Mouse (Mus musculus): ENCODE data around the gene 0610030E20Rik. TPM values are rescaled to one million over a fixed set of nuclear protein-coding genes. Genes with fewer than 3 reads are reported as not detected.

Gene 0610030E20Rik
- polyA plus RNA-seq, 1 experiment from 2014 or later = 17.8 TPM

DNA sequence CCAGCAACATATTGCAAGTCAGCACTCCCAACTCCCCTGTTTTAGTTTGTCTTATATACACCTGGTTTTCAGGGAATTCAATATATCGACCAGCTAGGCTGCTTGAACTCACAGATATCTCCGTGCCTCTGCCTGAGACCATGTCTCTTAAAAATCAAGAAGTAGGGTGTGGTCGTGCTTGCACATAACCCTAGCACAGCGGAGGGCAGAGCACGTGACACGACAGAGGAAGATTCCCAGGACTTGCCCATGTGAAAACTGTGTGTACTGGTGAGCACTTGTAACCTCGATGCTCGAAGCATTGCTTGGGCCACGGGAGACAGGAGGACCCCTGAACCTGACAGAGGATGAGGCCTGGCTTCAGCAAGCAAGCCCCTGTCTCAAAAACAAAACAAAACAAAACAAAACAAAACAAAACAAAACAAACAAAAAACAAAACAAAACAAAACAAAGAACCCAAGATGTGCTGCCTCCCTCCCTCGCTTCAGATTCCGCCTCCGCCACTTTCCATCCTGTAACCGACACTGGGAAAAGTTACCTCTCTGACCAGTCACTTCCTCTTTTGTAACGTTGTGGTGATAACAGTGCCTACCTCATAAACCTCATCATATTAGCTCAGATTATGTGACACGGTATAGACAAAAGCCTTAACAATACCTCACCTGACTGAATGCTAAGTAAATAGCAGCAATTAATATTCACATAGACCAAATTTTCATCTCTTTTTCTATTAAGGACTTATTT, 27.9 kb downstream of the 0610030E20Rik start:
- Histone ChIP-seq H3K9ac (0 out of 2 replicates have a peak overlapping the region, but pooled peaks have one; percentile 29), H3K27me3 (replicated peaks) (no peaks in the 10 kb centered on the region), H3K4me1 (peaks cover 95% of the 10 kb centered on the region), H3K4me2 (peak overlapping the region; percentile 60), H3K36me3 (peaks cover 21% of the 10 kb centered on the region; the same call in 1 of the 2 replicates), H3K27ac (peak overlapping the region; percentile 18; the same call in 1 of the 2 replicates), H3K4me3 (peak overlapping the region; percentile 24), H3K9me3 (replicated peaks) (no peaks in the 10 kb centered on the region)
- WGBS (ENCODE audit: insufficient replicate concordance) = 29% methylated on average over 15 of the region's 15 CpGs
- peak; percentile 77 for ATAC-seq

DNA sequence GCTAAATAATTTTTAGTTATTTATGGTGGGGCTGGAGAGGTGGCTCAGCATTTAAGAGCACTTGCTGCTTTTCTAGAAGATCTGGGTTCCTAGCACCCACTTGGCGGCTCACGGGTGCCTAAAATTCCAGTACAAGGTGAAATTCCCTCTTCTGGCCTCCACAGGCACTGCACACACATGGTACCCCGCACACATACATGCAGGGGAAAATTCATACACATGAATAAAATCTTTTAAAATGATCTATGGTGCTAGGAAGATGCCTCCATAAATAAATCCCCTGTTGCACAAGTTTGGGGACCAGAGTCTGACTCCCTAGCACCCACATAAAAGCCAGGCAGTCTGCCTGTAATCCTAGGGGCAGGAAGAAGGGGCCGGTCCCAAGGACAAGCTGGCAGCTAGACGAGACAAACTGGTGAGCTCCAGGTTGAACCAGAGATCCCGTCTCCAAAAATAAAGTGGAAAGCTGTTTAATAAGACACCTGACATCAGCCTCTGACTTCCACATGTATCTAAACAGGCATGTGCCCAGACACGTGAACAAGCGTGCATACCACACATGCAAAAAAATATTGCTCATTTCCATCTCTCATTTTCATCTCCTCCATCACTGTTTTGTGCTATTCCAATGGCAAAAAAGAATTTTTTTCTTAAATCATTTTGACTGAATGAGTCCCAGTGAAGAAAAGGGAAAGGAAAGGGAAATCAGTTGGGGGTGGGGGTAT, 31.6 kb downstream of the 0610030E20Rik start:
- 58% methylated on average over 8 of the region's 8 CpGs for WGBS (ENCODE audit: insufficient replicate concordance)
- Histone ChIP-seq H3K27me3 (replicated peaks) (no peaks in the 10 kb centered on the region), H3K4me1 (peaks cover 94% of the 10 kb centered on the region), H3K27ac (peak overlapping the region; percentile 94), H3K4me3 (peak overlapping the region; percentile 79), H3K4me2 (peak overlapping the region; percentile 84), H3K9me3 (replicated peaks) (no peaks in the 10 kb centered on the region), H3K9ac (peak overlapping the region; percentile 88), H3K36me3 (peaks cover 16% of the 10 kb centered on the region; the same call in 1 of the 2 replicates)
- ATAC-seq = no peak

DNA sequence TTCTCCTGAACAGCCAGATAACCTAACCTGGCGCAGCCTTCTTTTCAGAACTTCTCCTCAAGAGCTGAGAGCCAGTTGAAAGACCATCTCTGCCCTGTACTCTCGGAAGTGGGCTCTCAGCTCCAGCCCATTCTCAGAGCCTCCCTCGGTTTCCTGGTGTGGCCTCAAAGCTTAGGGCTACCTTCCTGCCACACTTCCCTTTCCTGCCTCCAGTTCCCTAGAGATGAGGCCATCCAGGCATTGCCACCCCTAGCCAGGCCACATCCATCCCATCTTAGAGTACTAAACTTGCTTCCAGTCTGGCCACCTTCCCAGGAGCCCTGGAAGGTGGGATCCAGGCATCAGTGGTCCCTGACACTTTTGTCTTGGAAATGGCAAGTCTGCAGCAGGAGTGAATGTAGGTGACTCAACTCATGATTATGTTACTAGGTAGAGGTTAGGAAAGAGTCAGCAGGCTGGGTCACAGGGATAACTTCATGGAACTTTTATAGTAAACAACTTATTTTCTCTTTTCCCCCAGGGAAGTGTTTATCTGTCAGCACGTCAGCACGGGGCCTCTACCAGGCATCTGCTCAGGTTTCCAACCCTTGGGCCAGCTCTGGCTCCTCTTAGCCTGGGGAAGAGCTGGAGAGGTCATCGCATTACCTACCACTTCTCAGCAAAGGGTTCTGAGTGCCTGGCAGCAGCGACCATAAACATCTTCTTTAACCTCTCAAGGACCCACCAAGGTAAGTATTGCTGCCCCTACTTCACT, 32.4 kb downstream of the 0610030E20Rik start:
- Histone ChIP-seq H3K4me2 (peak overlapping the region; percentile 84), H3K27ac (peak overlapping the region; percentile 94), H3K36me3 (peaks cover 21% of the 10 kb centered on the region), H3K4me1 (peaks cover 94% of the 10 kb centered on the region), H3K27me3 (replicated peaks) (no peaks in the 10 kb centered on the region), H3K4me3 (peak overlapping the region; percentile 79), H3K9ac (peak overlapping the region; percentile 88), H3K9me3 (replicated peaks) (no peaks in the 10 kb centered on the region)
- peak; percentile 25 for ATAC-seq
- 14% methylated on average over 7 of the region's 7 CpGs for WGBS (ENCODE audit: insufficient replicate concordance)

DNA sequence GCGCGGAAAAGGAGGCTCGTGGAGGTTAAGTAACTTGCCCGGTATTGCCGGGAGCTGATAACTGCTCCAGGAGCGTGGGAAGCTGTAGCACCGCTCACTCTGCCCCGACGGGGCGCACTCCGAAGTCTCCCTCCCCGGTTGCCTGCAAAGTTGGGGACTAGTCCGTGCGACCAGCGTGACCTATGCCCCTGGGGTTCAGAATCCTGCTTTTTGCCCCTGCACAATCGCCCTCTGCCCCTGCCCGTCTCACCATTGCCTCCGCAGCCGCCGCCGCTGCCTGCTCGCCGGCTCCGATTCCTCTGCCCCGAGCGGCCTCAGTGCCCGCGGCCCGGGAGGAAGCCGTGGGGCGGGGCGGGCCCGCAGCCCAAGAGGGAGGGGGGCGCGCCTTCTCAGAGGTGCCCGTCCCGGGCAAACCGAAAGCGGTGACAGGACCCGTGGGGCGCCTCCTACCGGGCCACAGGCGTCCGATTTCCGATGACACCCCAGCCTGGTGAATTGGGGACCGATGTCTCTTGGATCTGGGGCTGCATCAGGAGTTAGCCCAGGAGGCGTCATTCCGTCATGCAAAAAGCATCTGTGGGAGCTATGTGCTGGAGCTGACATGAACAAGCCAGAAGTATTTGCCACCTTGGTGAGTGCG, 33.1 kb downstream of the 0610030E20Rik start, which contains the start of gene Vamp5:
Vamp5 (minus strand) TSS at position 338 of the 640 bp plus-strand sequence.
- Histone ChIP-seq H3K27me3 (replicated peaks) (no peaks in the 10 kb centered on the region), H3K4me2 (peak within 1 kb of the TSS; percentile 84), H3K4me1 (peaks cover 94% of the 10 kb centered on the region), H3K9ac (peak within 1 kb of the TSS; percentile 88), H3K4me3 (peak within 1 kb of the TSS; percentile 79), H3K9me3 (replicated peaks) (no peaks in the 10 kb centered on the region), H3K36me3 (peaks cover 28% of the 10 kb centered on the region), H3K27ac (peak within 1 kb of the TSS; percentile 94)
- peak; percentile 85 for ATAC-seq
- WGBS (ENCODE audit: insufficient replicate concordance) = under 1% methylated on average over 49 of the region's 49 CpGs

DNA sequence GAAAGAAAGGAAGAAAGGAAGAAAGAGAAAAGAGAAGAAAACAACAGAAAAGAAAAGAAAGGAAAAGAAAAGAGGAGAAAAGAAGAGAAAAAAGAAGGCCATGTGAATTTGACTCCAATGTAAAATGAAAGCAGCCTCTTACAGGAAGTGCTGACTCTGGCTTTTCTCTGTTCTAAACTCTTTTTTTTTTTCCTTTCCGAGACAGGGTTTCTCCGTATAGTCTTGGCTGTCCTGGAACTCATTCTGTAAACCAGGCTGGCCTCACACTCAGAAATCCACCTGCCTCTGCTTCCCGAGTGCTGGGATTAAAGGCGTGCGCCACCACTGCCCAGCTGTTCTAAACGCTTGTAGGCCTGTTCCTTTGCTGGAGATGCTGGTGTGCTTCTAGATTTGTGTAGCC, 35.4 kb downstream of the 0610030E20Rik start:
- ATAC-seq = no peak
- Histone ChIP-seq H3K9ac (peak overlapping the region; percentile 52), H3K27ac (peak overlapping the region; percentile 92), H3K27me3 (replicated peaks) (no peaks in the 10 kb centered on the region), H3K4me2 (0 out of 2 replicates have a peak overlapping the region, but pooled peaks have one; percentile 2), H3K4me1 (peaks cover 93% of the 10 kb centered on the region), H3K9me3 (replicated peaks) (no peaks in the 10 kb centered on the region), H3K36me3 (peaks cover 30% of the 10 kb centered on the region), H3K4me3 (no peak overlapping the region)
- 78% methylated on average over 6 of the region's 6 CpGs for WGBS (ENCODE audit: insufficient replicate concordance)

DNA sequence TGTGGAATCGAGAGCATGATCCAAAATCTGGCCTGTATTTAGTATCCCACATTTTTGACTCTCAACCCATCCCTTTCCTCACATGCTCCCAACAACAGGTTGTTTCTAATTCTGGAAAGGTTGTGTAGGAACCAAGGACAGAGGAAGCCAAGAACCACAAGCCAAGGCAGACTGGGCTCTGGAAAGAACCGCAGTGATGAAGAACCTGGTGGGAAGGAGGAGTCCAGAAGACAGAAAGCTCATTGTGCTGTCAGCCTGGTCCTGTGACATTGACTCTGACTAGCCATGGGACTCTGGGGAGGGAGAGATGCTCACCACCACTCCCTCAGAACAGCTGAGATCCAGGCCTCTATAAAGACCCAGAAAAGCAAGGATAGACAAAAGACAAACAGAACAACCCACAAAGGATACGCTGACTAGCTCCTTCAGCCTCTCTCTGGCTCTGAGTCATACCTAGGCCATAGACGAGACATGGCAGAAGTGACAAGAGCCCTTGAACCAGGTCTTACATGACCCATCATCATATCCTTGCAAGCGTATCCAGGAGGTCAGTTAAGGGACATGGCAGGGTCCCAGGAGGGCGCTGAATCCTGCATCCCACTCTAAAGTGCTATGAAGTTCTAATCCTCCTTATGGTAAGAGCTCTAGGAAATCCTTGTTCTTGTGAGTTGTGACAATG, 36.2 kb downstream of the 0610030E20Rik start:
- H3K27me3 ChIP-seq (replicated peaks) = no peaks in the 10 kb centered on the region
- H3K27ac ChIP-seq = peak overlapping the region; percentile 92
- H3K4me2 ChIP-seq = peak overlapping the region; percentile 45
- H3K4me1 ChIP-seq = peaks cover 93% of the 10 kb centered on the region
- ATAC-seq = no peak
- peaks cover 38% of the 10 kb centered on the region for H3K36me3 ChIP-seq
- peak overlapping the region; percentile 52 for H3K9ac ChIP-seq
- no peaks in the 10 kb centered on the region for H3K9me3 ChIP-seq (replicated peaks)
- WGBS (ENCODE audit: insufficient replicate concordance) = 65% methylated on average over 6 of the region's 6 CpGs
- no peak overlapping the region for H3K4me3 ChIP-seq

DNA sequence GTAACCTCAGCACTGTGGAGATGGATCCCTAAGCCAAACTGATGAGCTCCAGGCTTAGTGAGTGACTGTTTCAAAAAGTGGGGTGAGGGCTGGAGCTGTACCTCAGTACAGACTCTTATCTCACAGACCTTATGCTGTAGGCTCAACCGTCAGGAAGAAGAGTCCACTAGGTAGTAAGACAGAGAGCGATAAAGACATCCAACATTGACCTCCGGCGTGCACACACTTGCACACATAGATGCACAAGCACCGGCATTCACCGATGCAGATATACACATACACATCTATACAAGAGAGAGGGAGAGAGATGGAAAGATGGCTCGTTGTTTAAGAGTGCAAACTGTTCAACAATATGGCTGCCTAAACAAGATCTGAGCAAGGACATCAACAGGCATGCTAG, 36.8 kb downstream of the 0610030E20Rik start:
- H3K9me3 ChIP-seq (replicated peaks) = no peaks in the 10 kb centered on the region
- WGBS (ENCODE audit: insufficient replicate concordance) = 28% methylated on average over 7 of the region's 7 CpGs
- H3K4me2 ChIP-seq = peak overlapping the region; percentile 45
- no peak overlapping the region for H3K4me3 ChIP-seq
- peak; percentile 86 for ATAC-seq
- peaks cover 45% of the 10 kb centered on the region for H3K36me3 ChIP-seq
- H3K27ac ChIP-seq = peak overlapping the region; percentile 92
- H3K9ac ChIP-seq = peak overlapping the region; percentile 52
- H3K4me1 ChIP-seq = peaks cover 93% of the 10 kb centered on the region
- H3K27me3 ChIP-seq (replicated peaks) = no peaks in the 10 kb centered on the region

DNA sequence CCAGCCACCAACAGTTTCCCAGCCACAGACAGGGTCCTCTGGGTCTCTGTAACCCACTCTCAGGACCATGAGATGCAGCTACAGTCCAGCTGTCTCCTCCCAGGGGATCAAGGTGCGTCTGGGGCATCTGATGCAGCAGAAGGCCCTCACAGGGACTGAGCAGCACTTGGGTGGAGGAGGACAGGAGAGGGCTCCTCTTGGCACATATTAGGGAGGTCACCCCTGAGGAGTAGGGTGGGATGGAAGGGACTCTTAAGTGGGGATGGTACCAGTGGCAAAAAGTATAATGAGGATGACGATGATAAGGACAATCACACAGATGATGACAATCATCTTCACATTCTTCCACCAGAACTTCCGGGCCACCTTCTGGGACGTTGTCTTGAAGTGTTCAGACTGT, 38.1 kb downstream of the 0610030E20Rik start:
- H3K27ac ChIP-seq = peak overlapping the region; percentile 92
- no peak overlapping the region for H3K4me3 ChIP-seq
- H3K9me3 ChIP-seq (replicated peaks) = no peaks in the 10 kb centered on the region
- H3K4me2 ChIP-seq = no peak overlapping the region
- 24% methylated on average over 4 of the region's 4 CpGs for WGBS (ENCODE audit: insufficient replicate concordance)
- H3K4me1 ChIP-seq = peaks cover 83% of the 10 kb centered on the region
- no peaks in the 10 kb centered on the region for H3K27me3 ChIP-seq (replicated peaks)
- no peak for ATAC-seq
- H3K9ac ChIP-seq = no peak overlapping the region
- H3K36me3 ChIP-seq = peaks cover 45% of the 10 kb centered on the region

DNA sequence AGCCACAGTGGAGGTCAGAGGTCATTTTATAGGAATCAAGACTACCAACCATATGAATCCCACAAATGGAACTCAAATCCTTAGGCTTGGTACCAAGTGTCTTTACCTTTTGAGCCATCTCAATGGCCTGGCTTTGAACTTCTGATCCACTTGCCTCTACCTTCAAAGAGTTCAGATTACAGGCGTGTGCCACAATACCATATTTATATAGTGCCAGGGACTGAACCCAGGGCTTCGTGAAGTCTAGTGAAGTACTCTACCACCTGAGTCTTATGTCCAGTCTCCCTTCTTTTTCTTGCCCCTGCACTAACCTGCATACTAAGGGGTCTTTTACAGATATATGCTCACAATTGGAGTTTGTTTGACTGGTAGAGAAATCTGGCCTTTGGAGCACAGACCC, 39.4 kb downstream of the 0610030E20Rik start:
- Histone ChIP-seq H3K9me3 (replicated peaks) (no peaks in the 10 kb centered on the region), H3K4me2 (no peak overlapping the region), H3K4me1 (peaks cover 79% of the 10 kb centered on the region), H3K4me3 (no peak overlapping the region), H3K27ac (peak overlapping the region; percentile 92; the same call in 1 of the 2 replicates), H3K9ac (no peak overlapping the region; the same call in none of the 2 replicates), H3K36me3 (peaks cover 45% of the 10 kb centered on the region), H3K27me3 (replicated peaks) (no peaks in the 10 kb centered on the region)
- 82% methylated on average over 2 of the region's 2 CpGs for WGBS (ENCODE audit: insufficient replicate concordance)
- ATAC-seq = no peak

DNA sequence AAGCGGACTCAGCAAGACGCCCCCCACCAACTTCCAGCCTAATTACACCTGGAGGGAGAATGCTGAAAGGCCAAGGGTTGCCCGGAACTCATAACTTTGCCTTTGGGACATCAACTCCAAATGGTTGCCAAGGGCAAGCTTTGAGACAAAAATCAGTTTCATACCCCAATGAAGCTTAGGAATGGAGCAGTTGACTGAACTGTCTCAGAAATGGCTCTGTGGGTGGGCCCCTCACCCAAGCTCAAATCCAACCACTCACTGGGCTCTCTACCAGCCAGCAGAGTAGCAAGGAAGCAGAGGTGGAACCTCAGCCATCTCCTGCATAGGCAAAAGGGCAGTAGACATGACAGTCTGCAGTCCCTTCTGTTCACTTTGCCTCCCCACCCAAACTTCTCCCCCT, 40.7 kb downstream of the 0610030E20Rik start:
- Histone ChIP-seq H3K36me3 (peaks cover 54% of the 10 kb centered on the region), H3K4me3 (peak overlapping the region; percentile 84), H3K9ac (peak overlapping the region; percentile 98), H3K4me2 (peak overlapping the region; percentile 78), H3K9me3 (replicated peaks) (no peaks in the 10 kb centered on the region), H3K27ac (peak overlapping the region; percentile 99), H3K27me3 (replicated peaks) (no peaks in the 10 kb centered on the region), H3K4me1 (peaks cover 77% of the 10 kb centered on the region)
- 82% methylated on average over 3 of the region's 3 CpGs for WGBS (ENCODE audit: insufficient replicate concordance)
- ATAC-seq = no peak

DNA sequence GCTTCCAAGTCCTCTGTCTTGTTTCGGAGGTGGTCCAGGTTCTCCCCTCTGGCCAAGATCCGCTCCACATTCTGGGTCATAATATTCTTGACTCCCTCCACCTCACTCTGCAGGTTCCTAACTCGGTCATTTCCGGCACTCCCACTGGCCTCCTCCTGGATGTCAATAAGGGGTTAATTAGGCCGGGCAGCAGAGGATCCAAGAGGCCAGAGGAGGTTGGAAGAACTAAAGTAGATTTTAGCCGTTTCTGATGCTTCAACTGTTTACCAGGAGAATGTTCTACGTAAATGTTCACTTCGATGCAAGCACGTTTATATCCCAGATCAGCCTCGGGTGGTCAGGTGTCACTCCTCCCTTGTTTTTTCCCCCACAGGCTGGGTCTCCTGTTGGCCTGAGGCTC, 41.1 kb downstream of the 0610030E20Rik start:
- H3K36me3 ChIP-seq = peaks cover 58% of the 10 kb centered on the region
- H3K27me3 ChIP-seq (replicated peaks) = no peaks in the 10 kb centered on the region
- H3K9me3 ChIP-seq (replicated peaks) = no peaks in the 10 kb centered on the region
- H3K4me1 ChIP-seq = peaks cover 77% of the 10 kb centered on the region
- peak overlapping the region; percentile 99 for H3K27ac ChIP-seq
- H3K4me2 ChIP-seq = peak overlapping the region; percentile 78
- H3K4me3 ChIP-seq = peak overlapping the region; percentile 84
- H3K9ac ChIP-seq = peak overlapping the region; percentile 98
- no peak for ATAC-seq
- 49% methylated on average over 10 of the region's 10 CpGs for WGBS (ENCODE audit: insufficient replicate concordance)

Measured in liver, embryonic 12.5 days (tissue).